Mouse (Mus musculus) liver, adult (tissue): ENCODE results near the gene N6amt1.

ENCODE experiments used
- GATA4 ChIP-seq: IDR thresholded peaks from 2 replicates; pipeline ENCODE4 v1.6.1; 2014; ENCODE audit warnings: mild to moderate bottlenecking, low read length; ENCODE audit not compliant: insufficient replicate concordance

Gene N6amt1

GRCm38 (mm10) chr16:87354075-87354583, at the start of gene N6amt1:
N6amt1 (plus strand) TSS chr16:87354185.
- TF ChIP-seq GATA4, result no peak

- no peak for TF ChIP-seq GATA4
Observed at GRCm38 (mm10) chr16:87305251-87306011, 48.6 kb upstream of the N6amt1 start.

- no peak for TF ChIP-seq GATA4
Observed at GRCm38 (mm10) chr16:87307109-87307735, 46.8 kb upstream of the N6amt1 start.

GRCm38 (mm10) chr16:87310659-87311058, 43.3 kb upstream of the N6amt1 start:
- TF ChIP-seq GATA4, result no peak

- TF ChIP-seq GATA4, result no peak
Observed at GRCm38 (mm10) chr16:87318200-87318811, 35.7 kb upstream of the N6amt1 start.

GRCm38 (mm10) chr16:87318998-87319397, 35.0 kb upstream of the N6amt1 start:
- TF ChIP-seq GATA4, result no peak

GRCm38 (mm10) chr16:87319541-87320251, 34.3 kb upstream of the N6amt1 start:
- TF ChIP-seq GATA4, result no peak

GRCm38 (mm10) chr16:87320252-87320555, 33.8 kb upstream of the N6amt1 start:
- TF ChIP-seq GATA4, result no peak

GRCm38 (mm10) chr16:87324571-87324970, 29.4 kb upstream of the N6amt1 start:
- TF ChIP-seq GATA4, result peak; percentile 70; the same call in 1 of the 2 replicates

- TF ChIP-seq GATA4, result no peak
Observed at GRCm38 (mm10) chr16:87329986-87330385, 24.0 kb upstream of the N6amt1 start.

GRCm38 (mm10) chr16:87334756-87335155, 19.2 kb upstream of the N6amt1 start:
- TF ChIP-seq GATA4, result no peak

GRCm38 (mm10) chr16:87341043-87341572, 12.9 kb upstream of the N6amt1 start:
- no peak for TF ChIP-seq GATA4

GRCm38 (mm10) chr16:87348133-87348532, 5.9 kb upstream of the N6amt1 start:
- no peak for TF ChIP-seq GATA4

- no peak for TF ChIP-seq GATA4
Observed at GRCm38 (mm10) chr16:87351386-87352105, 2.4 kb upstream of the N6amt1 start.

GRCm38 (mm10) chr16:87353605-87354004, 380 bp upstream of the N6amt1 start:
- no peak for TF ChIP-seq GATA4

- TF ChIP-seq GATA4, result no peak
Observed at GRCm38 (mm10) chr16:87354748-87355147, 763 bp downstream of the N6amt1 start.
